Mouse (Mus musculus) liver, embryonic 14.5 days (tissue): ENCODE data around the gene Gars. TPM values are rescaled to one million over a fixed set of nuclear protein-coding genes. Genes with fewer than 3 reads are reported as not detected.

Experiments used
- ATAC-seq: fragments of 200-750 bp; cut with Nextera tagmentation; 2 replicates; pipeline ENCODE4 v1.8.0; 2017; ENCODE audit warnings: moderate number of reproducible peaks, mild to moderate bottlenecking, moderate library complexity; ENCODE audit not compliant: insufficient read depth
- DNase-seq, 3 experiments: peaks; one replicate each; pipeline ENCODE4 v3.0.0-alpha.2; 2012 to 2013; ENCODE audit warnings: low read depth in 3 of 3, low spot score in 3 of 3
- H3K27ac ChIP-seq: fragments of 300-500 bp; sonication (generic); 2 replicates; pipeline ENCODE4 v1.5.1; 2014; ENCODE audit warnings: moderate library complexity, mild to moderate bottlenecking, control low read depth, inconsistent platforms
- H3K27me3 ChIP-seq: fragments of 300-500 bp; sonication (generic); 2 replicates; pipeline ENCODE4 v1.6.1; 2014; ENCODE audit warnings: mild to moderate bottlenecking, low read length, moderate library complexity; ENCODE audit not compliant: control insufficient read depth, insufficient read depth
- H3K36me3 ChIP-seq: fragments of 300-500 bp; sonication (generic); replicated peaks from 2 replicates; pipeline ENCODE4 v1.6.1; 2014; ENCODE audit warnings: low read depth; ENCODE audit not compliant: control insufficient read depth, insufficient read depth
- H3K4me1 ChIP-seq, 2 experiments: fragments of 200-500 bp in 1 of 2; fragments of 300-500 bp in 1 of 2; sonication (generic) in 1 of 2; replicated peaks; 2 replicates each; pipeline ENCODE4 v1.6.1; 2012 to 2014; ENCODE audit warnings: antibody characterized with exemption in 1 of 2, inconsistent platforms in 1 of 2, low read length in 1 of 2; ENCODE audit not compliant: control insufficient read depth in 2 of 2, insufficient read depth in 2 of 2
- H3K4me2 ChIP-seq: fragments of 300-500 bp; sonication (generic); 2 replicates; pipeline ENCODE4 v1.6.1; 2014; ENCODE audit warnings: low read depth, mild to moderate bottlenecking, control low read depth, moderate library complexity
- H3K4me3 ChIP-seq, 2 experiments: fragments of 200-500 bp in 1 of 2; fragments of 300-500 bp in 1 of 2; sonication (generic) in 1 of 2; 2 replicates each; pipeline ENCODE4 v1.5.1; 2012 to 2014; ENCODE audit warnings: low read depth in 2 of 2, low read length in 2 of 2, mild to moderate bottlenecking in 2 of 2, control low read depth in 1 of 2, inconsistent platforms in 1 of 2, moderate library complexity in 1 of 2; ENCODE audit not compliant: insufficient read depth in 1 of 2
- H3K9ac ChIP-seq: fragments of 300-500 bp; sonication (generic); replicated peaks from 2 replicates; pipeline ENCODE4 v1.6.1; 2014; ENCODE audit warnings: mild to moderate bottlenecking, control low read depth, moderate library complexity
- H3K9me3 ChIP-seq: fragments of 300-500 bp; sonication (generic); 2 replicates; pipeline ENCODE4 v1.6.1; 2016; ENCODE audit warnings: low read length, mixed read lengths; ENCODE audit not compliant: control insufficient read depth
- CTCF ChIP-seq: IDR thresholded peaks from 2 replicates; pipeline ENCODE4 v1.5.1; 2016; ENCODE audit warnings: antibody characterized with exemption, low read depth, control low read depth
- EP300 ChIP-seq: IDR thresholded peaks from 2 replicates; pipeline ENCODE4 v1.6.1; 2016; ENCODE audit warnings: antibody characterized with exemption, low read depth
- WGBS: fragments of 180-500 bp; shearing (Covaris S2); extraction: QIAGEN DNeasy Blood & Tissue Kit; methylation state at CpG from one replicate; pipeline ENCODE4 v1.1.7; 2014; ENCODE audit not compliant: insufficient replicate concordance; 5-methylcytosine and 5-hydroxymethylcytosine counted together
- polyA plus RNA-seq, 2 experiments: library from polyadenylated mRNA; depleted of rRNA in 1 of 2; stranded (reverse) in 1 of 2; unstranded in 1 of 2; fragments of >200 nt; fragmentation: Nextera tagmentation in 1 of 2; extraction: Ambion mirVana in 1 of 2; gene quantifications; 2 replicates each; pipeline versions ENCODE4 v1.2.1 to v1.2.3; 2012 to 2014

Gene Gars
- polyA plus RNA-seq, 2 experiments: 50.9 to 99.3 TPM

DNA sequence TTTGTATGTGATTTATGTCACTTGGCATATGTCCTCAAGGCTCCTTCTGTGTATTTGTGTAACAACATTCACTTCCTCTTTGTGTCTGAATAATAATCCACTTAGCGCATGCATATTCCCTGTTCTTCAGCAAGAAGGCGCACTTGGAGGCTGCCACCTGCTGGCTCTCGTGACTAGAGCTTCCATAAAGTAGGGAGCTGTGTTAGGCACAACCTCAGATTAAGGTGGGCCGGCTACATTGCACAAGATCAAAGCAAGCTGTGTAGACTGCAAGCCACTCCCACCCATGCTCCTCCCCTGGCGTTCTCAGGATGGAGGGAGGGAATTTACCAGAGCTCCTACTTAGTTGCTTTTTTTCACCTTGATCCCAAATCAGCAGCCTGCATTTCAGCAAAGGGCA lies 21.6 kb upstream of the Gars start:
- 16% methylated on average over 5 of the region's 5 CpGs for WGBS
- Histone ChIP-seq H3K36me3 (no peaks in the 10 kb centered on the region), H3K4me2 (no peak overlapping the region), H3K27me3 (no peaks in the 10 kb centered on the region), H3K4me3 (no peak overlapping the region), H3K9ac (no peak overlapping the region), H3K9me3 (no peaks in the 10 kb centered on the region), H3K4me1 (no peaks in the 10 kb centered on the region), H3K27ac (no peak overlapping the region)
- ATAC-seq (no peak), DNase-seq (peak in 1 of 3 experiments; percentile 11)
- TF ChIP-seq CTCF (peak; percentile 64), EP300 (no peak)

- ATAC-seq: 0 out of 2 replicates have a peak, but pooled peaks have one; percentile 43
- no peaks in the 10 kb centered on the region for H3K9me3 ChIP-seq
- WGBS: 19% methylated on average over 15 of the region's 15 CpGs
These were observed 20.9 kb upstream of the Gars start for GRCm38 (mm10) chr6:55016710-55017583.

DNA sequence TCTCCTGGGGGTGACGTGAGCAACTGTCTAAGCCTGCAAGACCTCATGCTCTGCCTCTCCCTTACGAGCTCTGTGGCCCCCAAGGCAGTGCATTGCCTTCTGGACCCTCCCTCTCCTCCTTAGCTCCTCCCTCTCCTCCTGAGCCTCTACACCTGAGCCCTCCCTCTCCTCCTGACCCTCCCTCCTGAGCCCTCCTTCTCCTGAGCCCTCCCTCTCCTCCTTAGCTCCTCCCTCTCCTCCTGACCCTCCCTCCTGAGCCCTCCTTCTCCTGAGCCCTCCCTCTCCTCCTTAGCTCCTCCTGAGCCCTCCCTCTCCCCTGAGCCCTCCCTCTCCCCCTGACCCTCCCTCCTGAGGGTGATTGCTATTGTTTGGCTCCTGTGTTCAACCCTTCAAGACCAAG lies 19.4 kb upstream of the Gars start:
- no peak for DNase-seq
- ATAC-seq: no peak
- H3K4me2 ChIP-seq: no peak overlapping the region
- TF ChIP-seq CTCF (no peak), EP300 (no peak)
- no peak overlapping the region for H3K27ac ChIP-seq
- no peak overlapping the region for H3K9ac ChIP-seq
- no peaks in the 10 kb centered on the region for H3K27me3 ChIP-seq
- H3K36me3 ChIP-seq: no peaks in the 10 kb centered on the region
- H3K9me3 ChIP-seq: no peaks in the 10 kb centered on the region
- 62% methylated on average over 2 of the region's 2 CpGs for WGBS
- H3K4me1 ChIP-seq: no peaks in the 10 kb centered on the region
- no peak overlapping the region for H3K4me3 ChIP-seq

More at GRCm38 (mm10) chr6:55016710-55017583, 20.9 kb upstream of the Gars start:
- peak in 2 of 3 experiments; percentile 45 to 48 for DNase-seq
- Histone ChIP-seq H3K4me1 (no peaks in the 10 kb centered on the region), H3K27me3 (no peaks in the 10 kb centered on the region), H3K9ac (no peak overlapping the region), H3K36me3 (no peaks in the 10 kb centered on the region), H3K27ac (no peak overlapping the region), H3K4me3 (no peak overlapping the region), H3K4me2 (0 out of 2 replicates have a peak overlapping the region, but pooled peaks have one; percentile 22)
- TF ChIP-seq EP300: no peak
- peak; percentile 92 for TF ChIP-seq CTCF

DNA sequence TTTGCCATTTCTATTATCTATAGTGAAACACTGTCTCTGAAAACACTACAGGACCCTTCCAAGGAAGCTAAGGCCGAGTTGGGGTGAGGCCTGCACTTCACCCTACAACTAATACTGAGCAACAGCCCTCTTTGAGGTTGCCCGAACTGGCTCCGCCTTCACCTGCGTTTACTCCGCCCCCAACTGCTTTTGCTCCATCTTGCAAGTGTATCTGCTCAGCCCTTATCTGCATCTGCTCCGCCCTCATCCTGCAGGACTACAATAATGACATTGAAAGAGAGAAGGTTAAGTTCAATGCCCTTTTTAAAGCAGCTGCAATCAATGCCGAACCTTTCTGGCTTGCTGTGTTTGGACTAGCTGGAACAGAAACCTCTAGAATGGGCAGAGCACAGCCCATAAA lies 16.0 kb upstream of the Gars start:
- 68% methylated on average over 7 of the region's 7 CpGs for WGBS
- TF ChIP-seq EP300 (no peak), CTCF (no peak)

DNA sequence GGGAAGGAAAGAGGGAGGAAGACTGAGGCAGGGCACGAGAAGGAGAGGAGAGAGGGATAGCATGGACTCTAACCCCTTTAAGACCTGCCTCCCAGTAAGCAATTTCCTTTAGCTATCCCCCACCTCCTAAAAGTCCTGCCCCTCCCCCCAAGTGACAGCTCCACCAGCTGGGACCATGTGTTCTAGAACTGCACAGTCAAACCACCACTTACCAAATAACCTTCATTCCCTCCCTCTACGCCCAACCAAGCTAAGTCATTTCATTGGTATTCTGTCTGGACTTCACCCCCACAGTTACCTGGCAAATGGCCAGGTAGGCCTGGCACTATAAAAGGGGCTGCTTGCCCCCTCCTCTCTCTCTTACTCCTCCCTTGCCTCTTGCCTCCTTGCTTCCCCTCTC lies 10.2 kb upstream of the Gars start:
- H3K36me3 ChIP-seq: no peaks in the 10 kb centered on the region
- 62% methylated on average over 2 of the region's 2 CpGs for WGBS
- TF ChIP-seq CTCF (no peak), EP300 (no peak)
- no peak overlapping the region for H3K4me3 ChIP-seq
- H3K27ac ChIP-seq: no peak overlapping the region
- no peaks in the 10 kb centered on the region for H3K9me3 ChIP-seq
- no peak overlapping the region for H3K4me2 ChIP-seq
- ATAC-seq (no peak), DNase-seq (no peak)
- H3K27me3 ChIP-seq: no peaks in the 10 kb centered on the region
- H3K9ac ChIP-seq: no peak overlapping the region
- no peaks in the 10 kb centered on the region for H3K4me1 ChIP-seq

More for the DNA sequence above, 16.0 kb upstream of the Gars start:
- H3K27me3 ChIP-seq: no peaks in the 10 kb centered on the region
- no peak overlapping the region for H3K4me3 ChIP-seq
- H3K4me2 ChIP-seq: no peak overlapping the region
- H3K27ac ChIP-seq: no peak overlapping the region
- DNase-seq (no peak), ATAC-seq (no peak)
- no peaks in the 10 kb centered on the region for H3K36me3 ChIP-seq
- H3K9ac ChIP-seq: no peak overlapping the region
- no peaks in the 10 kb centered on the region for H3K4me1 ChIP-seq
- H3K9me3 ChIP-seq: no peaks in the 10 kb centered on the region
